Mouse (Mus musculus) bone marrow, adult 2 months (tissue): ENCODE data around the gene Wdr24. TPM values are rescaled to one million over a fixed set of nuclear protein-coding genes. Genes with fewer than 3 reads are reported as not detected.

Experiments
- H3K27ac ChIP-seq: fragments of 200-500 bp; 2 replicates; pipeline ENCODE4 v1.5.1; 2012; ENCODE audit warnings: low read depth, mild to moderate bottlenecking, control low read depth, inconsistent platforms, low read length; ENCODE audit not compliant: control insufficient read depth, poor library complexity, insufficient read depth
- H3K4me1 ChIP-seq: fragments of 200-500 bp; 2 replicates; pipeline ENCODE4 v1.6.1; 2011; ENCODE audit warnings: low read length; ENCODE audit not compliant: control insufficient read depth, insufficient read depth
- H3K4me3 ChIP-seq: fragments of 200-500 bp; replicated peaks from 2 replicates; pipeline ENCODE3; 2011; ENCODE audit warnings: mild to moderate bottlenecking, low read depth, low read length, control low read depth; ENCODE audit not compliant: control insufficient read depth
- CTCF ChIP-seq: fragments of 200-500 bp; IDR thresholded peaks from 2 replicates; pipeline ENCODE4 v1.5.1; 2011; ENCODE audit warnings: low read length, control low read depth; ENCODE audit not compliant: control insufficient read depth, insufficient read depth
- POLR2A ChIP-seq: fragments of 200-500 bp; IDR thresholded peaks from 2 replicates; pipeline ENCODE4 v1.6.1; 2011; ENCODE audit warnings: low read depth, mild to moderate bottlenecking, control low read depth, low read length, borderline replicate concordance; ENCODE audit not compliant: control insufficient read depth
- WGBS: fragments of 180-500 bp; shearing (Covaris S2); methylation state at CpG from one replicate; pipeline ENCODE4 v1.1.7; 2018; 5-methylcytosine and 5-hydroxymethylcytosine counted together
- polyA plus RNA-seq: library from polyadenylated mRNA; stranded (reverse); fragments of >200 nt; gene quantifications from 2 replicates; pipeline ENCODE4 v1.2.4, GENCODE M21; 2011; ENCODE audit warnings: low replicate concordance; ENCODE audit not compliant: missing spikeins, insufficient read depth, insufficient read length

Wdr24 gene
- polyA plus RNA-seq, 1 experiment: 17.0 TPM

DNA sequence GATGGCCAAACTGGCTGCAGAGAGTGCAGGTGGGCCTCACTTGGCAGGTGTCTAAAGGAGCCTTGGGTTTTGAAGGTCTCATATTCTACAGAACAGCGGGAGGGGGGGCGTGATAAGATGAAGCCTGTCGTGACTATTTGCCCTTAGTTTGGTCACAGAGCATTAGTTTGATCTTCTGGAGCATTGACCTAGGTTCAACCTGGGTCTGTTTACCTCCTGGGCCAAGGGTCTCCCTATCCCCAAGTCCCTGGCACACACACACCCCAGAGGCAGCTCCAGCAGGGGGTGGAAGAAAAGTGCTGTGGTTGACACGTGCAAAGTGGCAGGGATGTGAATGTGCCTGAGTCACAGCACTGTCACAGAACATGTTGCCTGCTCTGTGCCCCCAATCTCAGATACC is 12.5 kb upstream of the Wdr24 start:
- 63% methylated on average over 4 of the region's 4 CpGs for WGBS
- TF ChIP-seq CTCF: no peak
- no peak for TF ChIP-seq POLR2A
- H3K4me1 ChIP-seq: no peaks in the 10 kb centered on the region

GRCm38 (mm10) chr17:25813471-25813870 is 10.0 kb upstream of the Wdr24 start:
- 2% methylated on average over 20 of the region's 20 CpGs for WGBS
- Histone ChIP-seq H3K4me1 (no peaks in the 10 kb centered on the region), H3K4me3 (no peak overlapping the region), H3K27ac (no peak overlapping the region)
- TF ChIP-seq POLR2A (no peak), CTCF (peak; percentile 46; the same call in 1 of the 2 replicates)

More for the DNA sequence above, 12.5 kb upstream of the Wdr24 start:
- Histone ChIP-seq H3K27ac (no peak overlapping the region), H3K4me3 (no peak overlapping the region)

DNA sequence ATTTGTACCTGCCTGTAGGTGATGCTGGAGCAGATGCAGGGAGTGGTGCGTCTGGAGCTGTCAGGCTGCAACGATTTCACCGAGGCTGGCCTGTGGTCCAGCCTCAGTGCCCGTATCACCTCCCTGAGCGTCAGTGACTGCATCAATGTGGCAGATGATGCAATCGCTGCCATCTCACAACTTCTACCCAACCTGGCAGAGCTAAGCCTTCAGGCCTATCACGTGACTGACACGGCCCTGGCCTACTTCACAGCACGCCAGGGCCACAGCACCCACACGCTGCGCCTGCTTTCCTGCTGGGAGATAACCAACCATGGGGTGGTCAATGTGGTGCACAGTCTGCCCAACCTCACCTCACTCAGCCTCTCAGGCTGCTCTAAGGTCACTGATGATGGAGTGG is 5.8 kb upstream of the Wdr24 start:
- H3K4me3 ChIP-seq: no peak overlapping the region
- WGBS: 68% methylated on average over 11 of the region's 11 CpGs
- H3K4me1 ChIP-seq: no peaks in the 10 kb centered on the region
- no peak for TF ChIP-seq POLR2A
- TF ChIP-seq CTCF: no peak
- H3K27ac ChIP-seq: no peak overlapping the region

DNA sequence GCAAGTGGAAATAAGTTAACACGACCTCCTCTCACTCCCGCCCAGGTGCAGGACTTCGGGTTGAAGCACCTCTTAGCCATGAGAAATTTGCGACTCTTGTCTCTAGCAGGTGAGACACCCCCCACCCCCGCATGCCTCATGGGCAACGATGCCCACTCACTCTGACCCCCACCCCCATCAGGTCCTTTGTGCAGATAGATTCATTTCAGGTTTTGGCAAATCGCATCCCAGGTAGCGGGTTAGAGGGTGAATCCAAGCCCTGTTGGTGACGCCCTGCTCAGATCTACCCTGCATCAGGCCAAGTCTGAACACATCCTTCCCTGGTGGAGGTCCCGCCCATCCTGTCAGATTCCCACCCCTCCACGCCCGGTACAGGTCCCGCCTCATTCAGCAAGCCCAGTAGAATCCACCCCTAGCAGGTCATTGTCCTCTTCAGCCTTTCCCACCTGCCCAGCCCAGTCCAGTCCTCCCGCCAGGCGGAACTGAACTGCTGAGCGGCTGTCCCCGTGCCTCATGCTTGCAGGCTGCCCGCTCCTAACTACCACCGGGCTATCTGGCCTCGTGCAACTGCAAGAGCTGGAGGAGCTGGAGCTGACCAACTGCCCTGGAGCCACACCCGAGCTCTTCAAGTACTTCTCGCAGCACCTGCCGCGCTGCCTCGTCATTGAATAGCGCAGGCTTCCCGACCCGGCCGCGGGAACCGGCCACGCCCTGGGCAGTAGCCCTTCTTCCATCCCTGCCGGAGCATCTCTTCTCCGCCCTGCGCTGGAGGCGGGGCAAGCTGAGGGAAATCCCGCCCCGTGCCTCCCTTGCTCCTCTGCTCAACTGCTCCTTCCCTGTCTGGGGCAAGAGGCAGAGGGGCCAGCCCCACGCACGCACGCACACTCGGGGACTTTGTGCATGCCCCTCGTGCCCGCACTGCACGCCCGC is 4.3 kb upstream of the Wdr24 start:
- 8% methylated on average over 46 of the region's 46 CpGs for WGBS

DNA sequence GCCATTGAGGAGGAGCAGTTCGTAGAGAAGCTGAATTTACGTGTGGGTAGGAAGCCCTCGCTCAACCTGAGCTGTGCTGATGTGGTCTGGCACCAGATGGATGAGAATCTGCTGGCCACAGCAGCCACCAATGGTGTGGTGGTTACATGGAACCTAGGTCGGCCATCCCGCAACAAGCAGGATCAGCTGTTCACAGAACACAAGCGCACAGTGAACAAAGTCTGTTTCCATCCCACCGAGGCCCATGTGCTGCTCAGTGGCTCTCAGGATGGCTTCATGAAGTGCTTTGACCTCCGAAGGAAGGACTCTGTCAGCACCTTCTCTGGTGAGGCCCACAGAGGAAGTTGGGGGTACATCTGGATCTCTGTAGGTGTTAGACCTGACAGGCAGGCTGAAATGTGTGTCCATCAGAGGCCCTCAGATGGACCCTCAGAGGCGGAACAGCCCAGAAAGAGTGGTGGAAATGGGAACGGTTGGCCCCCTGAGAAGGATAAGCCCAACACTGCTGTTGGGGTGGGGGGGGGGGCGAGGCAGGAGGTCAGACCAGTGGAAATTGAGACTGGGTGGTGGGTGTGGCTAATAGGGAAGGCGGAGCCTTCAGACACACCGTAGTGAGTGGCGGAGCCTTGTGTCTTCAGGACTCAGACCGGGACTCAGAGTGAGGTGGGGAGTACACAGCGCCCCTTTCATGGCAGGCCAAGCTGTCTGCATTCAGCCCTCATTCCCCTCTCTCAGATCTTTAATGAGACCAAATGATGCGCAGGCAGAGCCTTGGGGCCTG is 1.1 kb downstream of the Wdr24 start:
- Histone ChIP-seq H3K27ac (no peak overlapping the region), H3K4me3 (peak overlapping the region; percentile 89), H3K4me1 (peaks cover 10% of the 10 kb centered on the region)
- no peak for TF ChIP-seq CTCF
- no peak for TF ChIP-seq POLR2A
- 78% methylated on average over 17 of the region's 17 CpGs for WGBS

More for the DNA sequence above, 4.3 kb upstream of the Wdr24 start:
- Histone ChIP-seq H3K27ac (no peak overlapping the region), H3K4me3 (no peak overlapping the region), H3K4me1 (peaks cover 3% of the 10 kb centered on the region)
- TF ChIP-seq CTCF (no peak), POLR2A (no peak)

DNA sequence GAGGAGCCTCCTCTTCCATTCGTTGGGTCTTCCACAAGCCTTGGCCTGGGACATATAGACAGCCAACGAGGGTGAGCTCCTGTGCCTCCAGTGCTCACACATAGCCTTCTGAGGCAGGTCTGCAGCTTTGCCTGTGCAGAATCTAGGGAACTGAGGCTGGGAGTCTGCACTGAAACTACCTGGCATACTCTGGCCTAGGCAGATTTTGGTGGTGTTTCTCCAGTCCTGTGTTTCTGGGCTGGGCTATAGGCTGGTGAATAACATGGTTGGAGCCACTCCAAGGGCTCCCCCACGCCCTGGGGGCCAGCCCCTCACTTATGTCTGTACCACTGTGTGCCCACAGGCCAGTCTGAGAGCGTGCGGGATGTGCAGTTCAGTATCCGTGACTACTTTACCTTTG is 1.9 kb downstream of the Wdr24 start:
- Histone ChIP-seq H3K27ac (no peak overlapping the region), H3K4me3 (no peak overlapping the region), H3K4me1 (peaks cover 10% of the 10 kb centered on the region)
- WGBS: 88% methylated on average over 6 of the region's 6 CpGs
- TF ChIP-seq CTCF (no peak), POLR2A (no peak)

DNA sequence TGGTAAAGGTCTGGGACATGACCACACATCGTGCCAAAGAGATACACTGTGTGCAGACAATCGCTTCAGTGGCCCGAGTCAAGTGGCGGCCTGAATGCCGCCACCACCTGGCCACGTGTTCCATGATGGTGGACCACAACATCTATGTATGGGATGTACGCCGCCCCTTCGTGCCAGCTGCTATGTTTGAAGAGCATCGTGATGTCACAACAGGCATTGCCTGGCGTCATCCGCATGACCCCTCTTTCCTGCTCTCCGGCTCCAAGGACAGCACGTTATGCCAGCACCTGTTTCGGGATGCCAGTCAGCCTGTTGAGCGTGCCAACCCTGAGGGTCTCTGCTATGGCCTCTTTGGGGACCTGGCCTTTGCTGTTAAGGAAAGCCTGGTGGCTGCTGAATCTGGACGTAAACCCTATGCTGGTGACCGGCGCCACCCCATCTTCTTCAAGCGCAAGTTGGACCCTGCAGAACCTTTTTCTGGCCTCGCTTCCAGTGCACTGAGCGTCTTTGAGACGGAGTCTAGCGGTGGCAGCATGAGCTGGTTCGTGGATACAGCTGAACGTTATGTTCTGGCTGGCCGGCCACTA is 2.6 kb downstream of the Wdr24 start:
- no peak overlapping the region for H3K27ac ChIP-seq
- TF ChIP-seq POLR2A: no peak
- no peak for TF ChIP-seq CTCF
- H3K4me3 ChIP-seq: no peak overlapping the region
- WGBS: 92% methylated on average over 27 of the region's 27 CpGs
- H3K4me1 ChIP-seq: peaks cover 10% of the 10 kb centered on the region

GRCm38 (mm10) chr17:25827011-25827410 is 3.6 kb downstream of the Wdr24 start:
- WGBS: 92% methylated on average over 13 of the region's 13 CpGs
- no peak overlapping the region for H3K27ac ChIP-seq
- no peak for TF ChIP-seq CTCF
- peaks cover 13% of the 10 kb centered on the region for H3K4me1 ChIP-seq
- H3K4me3 ChIP-seq: no peak overlapping the region
